Mouse (Mus musculus) adrenal gland, postnatal 36 days (tissue): ENCODE data around the gene Hspa1a. TPM values are rescaled to one million over a fixed set of nuclear protein-coding genes. Genes with fewer than 3 reads are reported as not detected.
"Not testable (repeated sequence)": the region's sequence is repeated elsewhere in the genome, so short reads cannot be mapped to it uniquely, and the experiment has no call there.

ENCODE experiments used
- DNase-seq, 2 experiments: peaks; one replicate each; pipeline ENCODE4 v3.0.0; 2021; ENCODE audit warnings: mixed read lengths in 1 of 2
- long read RNA-seq, 2 experiments: library from polyadenylated mRNA; stranded (forward); transcript quantifications; one replicate each; pipeline ENCODE4 v2.0.0; 2021; ENCODE audit warnings: borderline sequencing depth in 2 of 2
- total RNA-seq, 2 experiments: library from RNA; stranded (reverse); gene quantifications; 2 replicates each; pipeline ENCODE4 v1.2.3; 2021

The Hspa1a gene
- total RNA-seq, result 10 to 100 TPM; 36.0 to 86.1 TPM
- long read RNA-seq, experiment 1, transcript Hspa1a-201 (1 exons, 2,967 nt), result major isoform, 46 of 46 reads
- long read RNA-seq, experiment 1, partial matches to known transcripts, result 0 of 46 reads
- long read RNA-seq, experiment 1, other reads (novel, unspliced or antisense), result 0 of 46 reads
- long read RNA-seq, experiment 2, transcript Hspa1a-201 (1 exons, 2,967 nt), result major isoform, 12 of 12 reads
- long read RNA-seq, experiment 2, partial matches to known transcripts, result 0 of 12 reads
- long read RNA-seq, experiment 2, other reads (novel, unspliced or antisense), result 0 of 12 reads

DNA sequence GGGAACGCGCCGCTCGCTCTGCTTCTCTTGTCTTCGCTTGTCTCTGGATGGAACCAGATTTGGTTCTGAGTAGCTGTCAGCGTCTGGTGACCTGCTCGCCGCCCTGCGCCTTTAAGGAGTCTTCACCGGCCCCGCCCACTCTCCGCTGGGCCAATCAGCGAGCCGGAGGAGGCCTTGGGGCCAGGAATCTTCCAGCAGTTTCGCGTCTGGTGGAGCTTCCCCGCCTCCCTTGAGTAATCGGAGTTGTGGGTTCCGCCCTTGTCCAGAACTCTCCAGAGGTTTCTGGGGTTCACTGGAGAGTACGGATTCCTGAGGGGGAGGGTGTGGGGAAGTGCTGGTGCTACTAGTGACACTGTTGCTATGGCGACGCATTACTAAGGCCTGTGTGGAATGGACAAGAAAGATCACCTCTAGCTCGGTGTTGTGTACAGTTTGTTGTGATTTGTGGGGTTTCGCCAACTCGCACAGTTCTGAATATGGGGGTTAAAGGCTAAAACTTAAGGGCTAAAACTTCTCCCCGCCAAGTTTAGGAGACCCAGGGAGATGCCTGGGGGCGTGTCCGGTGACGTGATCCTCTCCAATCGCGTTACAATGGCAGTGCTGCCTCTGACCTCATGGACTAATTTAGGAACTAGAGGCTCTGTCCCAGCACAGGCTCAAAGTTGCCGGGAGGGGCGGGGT, at the start of gene Hspa1a, which contains the start of gene Hspa1l:
TSS of gene Hspa1a (minus strand) at position 88 of the 681 bp plus-strand sequence.
TSS of gene Hspa1l (plus strand) at position 635 of the 681 bp plus-strand sequence.
- peak; percentile 83 to 86 for DNase-seq

DNA sequence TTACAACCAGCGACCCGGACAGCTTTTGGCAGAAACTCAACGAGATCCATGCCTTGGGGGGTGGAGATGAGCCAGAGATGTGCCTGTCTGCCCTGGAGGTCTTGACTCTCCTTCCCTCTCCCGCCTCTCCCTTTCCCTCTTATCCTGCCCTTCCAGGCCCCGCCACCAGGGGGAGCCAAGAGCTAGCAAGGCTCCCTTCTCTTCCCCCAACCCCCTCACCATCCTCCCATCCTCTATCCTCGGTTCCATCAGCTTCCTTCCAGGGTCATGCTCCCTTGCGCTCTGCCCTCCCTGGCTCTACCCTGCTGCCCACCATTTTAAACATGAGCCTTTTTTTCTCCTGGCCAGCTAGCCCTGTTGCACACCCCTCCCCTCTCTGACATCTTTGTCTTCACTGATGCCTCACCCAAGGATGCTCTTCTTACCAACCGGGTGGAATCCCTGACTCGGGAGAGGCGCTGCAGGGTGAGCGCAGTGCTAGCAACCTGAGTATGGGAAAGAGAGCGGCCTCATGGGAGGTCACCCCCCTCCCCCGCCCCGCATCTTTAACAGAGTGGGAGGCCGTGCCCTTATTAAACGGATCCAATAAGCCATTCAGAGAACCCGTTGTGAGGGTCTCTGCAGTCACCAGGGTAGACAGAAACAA, 49.3 kb upstream of the Hspa1a start:
- DNase-seq, result peak; percentile 88 to 93

DNA sequence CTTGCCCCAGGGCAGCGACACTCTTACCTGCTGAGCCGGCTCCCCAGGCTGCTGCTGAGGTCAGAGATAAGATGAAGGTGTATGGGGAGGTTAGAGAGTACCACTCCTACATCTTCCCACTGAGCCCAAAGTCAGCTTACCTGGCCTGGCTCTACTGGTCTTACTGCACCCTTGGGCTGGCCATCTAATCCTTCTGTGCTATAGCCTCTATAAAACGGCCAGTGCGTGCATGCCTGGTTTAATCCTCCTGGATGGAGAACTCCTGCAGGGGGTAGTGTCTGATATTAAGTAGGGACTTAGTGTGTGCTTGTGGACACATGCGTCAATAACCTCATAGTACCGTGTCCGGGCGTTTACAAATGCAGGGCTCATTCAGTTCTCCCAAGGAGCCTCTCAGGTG, 48.6 kb upstream of the Hspa1a start:
- no peak for DNase-seq

DNA sequence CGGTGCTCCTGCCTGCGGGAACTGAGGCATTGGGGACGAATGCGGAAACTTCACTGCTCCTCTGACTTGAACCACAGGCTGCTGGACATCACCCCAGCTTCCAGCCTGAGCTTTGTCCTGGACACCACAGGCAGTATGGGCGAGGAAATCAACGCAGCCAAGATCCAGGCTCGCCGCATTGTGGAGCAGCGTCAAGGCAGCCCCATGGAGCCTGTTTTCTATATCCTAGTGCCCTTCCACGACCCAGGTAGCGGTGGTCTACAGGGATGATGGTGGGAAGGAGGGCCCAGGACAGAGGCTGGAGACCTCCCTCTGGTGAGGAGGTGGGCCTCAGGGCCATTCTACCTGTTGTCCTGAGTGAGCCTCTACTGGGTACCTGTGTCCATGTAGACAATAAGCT, 47.9 kb upstream of the Hspa1a start:
- no peak for DNase-seq

DNA sequence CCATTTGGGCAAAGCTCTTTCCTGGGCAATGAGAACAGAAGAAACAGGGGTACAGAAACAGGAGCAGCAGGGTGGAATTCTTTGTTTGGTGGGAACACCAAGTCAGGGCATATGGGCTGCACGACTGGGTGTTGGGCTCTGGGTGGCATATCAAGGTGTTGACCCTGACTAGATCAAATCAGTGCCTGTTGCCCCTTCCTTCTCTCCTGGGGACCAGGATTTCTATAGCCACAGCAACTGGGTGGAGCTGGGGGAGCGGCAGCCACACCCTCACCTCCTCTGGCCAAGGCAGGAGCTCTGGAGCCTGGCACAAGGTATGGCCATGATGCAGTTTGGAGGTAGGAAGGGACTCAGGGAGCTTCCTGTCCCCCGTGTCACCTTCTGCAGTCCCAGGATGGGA, 46.2 kb upstream of the Hspa1a start:
- DNase-seq, result no peak

DNA sequence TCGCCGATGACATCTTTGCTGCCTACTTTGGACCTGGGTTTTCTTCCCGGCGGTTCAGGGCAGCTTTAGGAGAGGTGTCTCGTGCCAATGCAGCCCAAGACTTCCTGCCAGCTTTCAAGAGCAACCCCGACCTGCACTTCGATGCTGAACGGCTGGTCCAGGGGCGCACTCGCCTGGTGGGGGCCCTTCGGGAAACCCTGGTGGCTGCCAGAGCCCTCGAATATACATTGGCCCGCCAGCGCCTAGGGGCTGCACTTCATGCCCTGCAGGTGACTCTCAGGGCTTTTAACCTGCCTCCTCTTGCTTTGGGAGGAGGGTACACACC, 45.7 kb upstream of the Hspa1a start:
- no peak for DNase-seq

DNA sequence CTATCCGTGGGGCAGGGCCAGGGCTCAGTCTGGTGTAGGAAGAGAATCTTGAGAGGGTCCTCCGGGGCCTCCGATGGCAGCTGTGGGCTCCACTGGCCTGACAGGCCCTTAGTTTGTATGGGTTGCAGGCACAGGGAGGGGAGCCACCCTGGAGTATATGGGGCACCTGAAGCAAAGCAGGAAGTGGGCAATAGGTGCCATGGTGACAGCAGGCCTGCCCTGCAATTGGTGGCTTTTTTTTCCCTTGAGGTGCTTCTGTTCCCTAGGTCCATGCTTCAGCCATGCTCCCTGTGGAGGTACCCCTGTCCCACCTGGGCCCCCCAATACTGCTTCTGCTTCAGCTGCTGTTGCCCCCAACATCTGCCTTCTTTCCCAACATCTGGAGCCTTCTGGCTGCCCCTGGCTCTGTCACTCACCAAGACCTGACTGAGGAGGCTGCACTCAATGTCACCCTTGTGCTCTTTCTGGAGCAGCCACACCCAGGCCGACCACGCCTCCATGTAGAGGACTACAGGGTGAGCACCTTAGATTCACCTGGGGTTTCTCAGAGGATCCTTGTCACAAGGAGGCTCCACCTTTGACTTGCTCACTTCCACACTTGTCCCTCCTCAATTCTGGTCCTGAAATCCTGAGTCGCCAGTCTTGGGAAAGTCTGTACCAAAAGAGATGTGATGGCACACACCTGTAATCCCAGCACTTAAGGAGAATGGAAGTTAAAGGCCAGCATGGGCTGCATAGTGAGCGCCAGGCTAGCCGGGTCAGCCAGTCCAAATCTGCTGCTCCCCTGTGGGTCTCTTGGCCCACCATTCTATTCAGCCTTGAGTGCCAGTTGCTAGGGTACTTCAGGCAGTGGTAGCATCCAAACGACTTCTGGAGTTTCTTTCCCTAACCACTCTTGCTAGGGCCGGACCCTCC, 45.1 kb upstream of the Hspa1a start:
- no peak for DNase-seq

DNA sequence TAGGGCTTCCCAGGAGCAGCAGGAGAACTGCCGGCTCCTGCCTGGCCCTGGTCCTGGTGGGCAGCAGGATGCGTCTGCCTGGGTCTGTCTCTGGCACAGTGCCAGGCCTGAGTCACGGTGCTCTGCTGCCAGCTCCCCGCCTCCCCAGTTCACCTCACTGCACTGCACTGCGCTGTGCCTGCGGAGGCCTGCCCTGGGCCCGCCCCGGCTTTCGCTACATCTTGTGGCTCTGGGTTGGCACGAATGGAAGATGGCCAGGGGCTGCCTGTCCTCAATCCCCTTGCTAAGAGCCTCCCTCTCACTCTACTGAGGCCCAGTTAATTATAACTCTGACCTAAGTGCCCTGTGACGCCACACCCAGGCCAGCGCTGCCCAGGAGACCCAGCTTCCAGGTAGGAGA, 44.4 kb upstream of the Hspa1a start, which contains the start of gene Vwa7:
TSS of gene Vwa7 (plus strand) at position 204 of the 400 bp plus-strand sequence.
- peak; percentile 67 to 77 for DNase-seq

DNA sequence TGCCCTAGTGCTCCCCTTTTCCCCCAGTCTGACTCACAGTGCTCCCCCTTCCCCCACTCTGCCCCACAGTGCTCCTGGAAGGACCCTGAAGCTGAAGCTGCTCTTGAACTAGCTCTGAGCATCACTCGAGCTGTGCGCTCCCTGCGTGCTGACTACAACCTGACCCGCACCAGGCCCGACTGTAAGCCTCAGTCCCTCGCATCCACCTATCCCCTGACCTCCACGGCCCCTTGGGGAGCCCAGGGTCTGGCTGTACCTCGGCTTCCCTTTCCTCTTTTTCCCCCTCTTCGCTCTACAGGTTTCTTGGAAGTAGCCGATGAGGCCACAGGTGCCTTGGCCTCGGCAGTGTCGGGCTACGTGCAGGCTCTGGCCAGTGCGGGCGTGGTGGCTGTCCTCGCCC, 43.3 kb upstream of the Hspa1a start:
- DNase-seq, result no peak

DNA sequence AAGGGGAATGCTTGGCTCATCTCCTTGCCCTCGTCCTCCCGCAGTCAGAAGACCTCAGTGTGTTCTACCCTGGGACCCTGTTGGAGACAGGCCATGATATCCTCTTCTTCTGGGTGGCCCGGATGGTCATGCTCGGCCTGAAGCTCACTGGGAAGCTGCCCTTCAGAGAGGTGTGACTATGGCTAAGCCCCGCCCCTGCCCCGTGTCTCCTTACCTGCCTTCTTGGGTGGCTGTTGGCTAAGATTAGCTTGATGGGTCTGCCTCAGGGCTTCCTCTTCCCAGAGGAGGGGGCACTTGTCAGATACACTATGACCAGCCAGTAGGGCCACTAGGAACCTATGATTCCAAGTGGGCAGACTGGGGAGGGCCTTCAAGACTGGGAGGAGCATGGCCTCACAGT, 41.3 kb upstream of the Hspa1a start:
- no peak for DNase-seq

DNA sequence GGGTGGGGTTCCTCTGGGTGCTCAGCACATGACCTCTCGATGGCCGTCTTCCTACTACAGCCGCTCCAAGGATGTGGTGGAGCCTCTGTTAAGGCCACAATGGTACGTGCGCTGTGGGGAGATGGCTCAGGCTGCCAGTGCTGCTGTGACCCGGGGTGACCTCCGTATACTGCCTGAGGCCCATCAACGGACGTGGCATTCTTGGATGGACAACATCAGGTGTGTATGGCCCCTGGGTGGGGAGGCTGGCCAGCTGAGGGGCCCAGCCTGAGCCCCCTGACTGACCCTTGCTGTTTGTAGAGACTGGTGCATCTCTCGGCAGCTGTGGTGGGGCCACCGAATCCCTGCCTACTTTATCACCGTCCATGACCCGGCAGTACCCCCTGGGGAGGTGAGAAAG, 40.5 kb upstream of the Hspa1a start:
- no peak for DNase-seq

DNA sequence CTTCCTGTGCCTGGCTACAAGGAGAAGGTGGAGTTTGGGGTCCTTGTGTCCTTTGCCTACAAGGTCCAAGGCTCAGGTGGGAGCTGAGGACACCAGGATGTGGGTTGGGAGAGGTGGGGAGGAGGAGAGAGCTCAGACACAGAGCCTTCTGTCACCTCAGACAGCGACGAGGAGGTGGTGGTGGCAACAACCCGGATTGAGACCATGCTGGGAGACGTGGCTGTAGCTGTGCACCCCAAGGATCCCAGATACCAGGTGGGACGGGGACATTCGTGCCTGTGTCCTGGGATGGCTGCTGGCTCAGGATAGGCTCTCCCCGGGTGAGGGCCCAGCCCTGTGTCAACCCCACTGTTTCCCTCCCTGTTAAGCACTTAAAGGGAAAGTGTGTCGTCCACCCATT, 39.5 kb upstream of the Hspa1a start:
- no peak for DNase-seq

DNA sequence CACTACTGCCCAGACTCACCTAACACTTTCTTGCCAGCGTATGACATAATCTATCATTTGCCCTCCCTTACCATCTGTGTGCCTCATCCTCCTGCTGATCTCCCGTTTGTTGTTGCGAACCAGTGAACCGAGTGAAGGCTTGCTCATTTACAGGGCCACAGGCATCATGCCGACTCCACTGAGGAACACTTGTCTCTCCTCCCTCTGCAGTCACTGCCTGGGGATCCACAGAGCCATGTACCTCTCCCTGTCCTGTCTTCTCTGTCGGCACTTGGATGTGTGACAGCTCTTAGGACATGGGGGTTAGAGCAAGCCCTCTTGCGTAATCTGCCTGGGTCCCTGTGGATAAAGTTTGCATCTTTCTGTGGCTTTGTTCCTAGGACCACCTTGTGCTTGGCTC, 37.6 kb upstream of the Hspa1a start:
- DNase-seq, result no peak

DNA sequence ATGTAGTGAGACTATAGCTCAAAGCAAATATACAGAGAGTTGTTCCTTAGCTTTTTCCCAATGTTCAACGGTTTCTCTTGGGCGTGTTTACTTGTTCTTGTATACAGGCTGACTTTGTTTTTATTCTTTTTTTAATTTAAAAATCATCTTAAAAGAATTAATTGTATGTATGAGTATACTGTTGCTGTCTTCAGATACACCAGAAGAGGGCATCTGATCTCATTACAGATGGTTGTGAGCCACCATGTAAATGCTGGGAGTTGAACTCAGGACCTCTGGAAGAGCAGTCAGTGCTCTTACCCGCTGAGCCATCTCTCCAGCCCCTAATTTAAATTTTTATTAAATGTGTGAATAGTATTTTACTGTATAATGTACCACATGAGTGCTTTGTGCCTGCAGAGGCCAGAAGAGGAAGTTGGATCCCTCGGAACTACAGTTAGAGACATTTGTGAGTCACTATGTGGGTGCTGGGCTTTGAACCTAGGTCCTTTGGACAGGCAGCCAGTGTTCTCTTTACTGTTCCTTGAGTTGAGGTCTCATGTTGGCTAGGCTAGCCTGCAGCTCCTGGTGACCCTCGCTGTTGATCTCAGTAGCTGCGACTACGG, 35.5 kb upstream of the Hspa1a start:
- DNase-seq, result no peak

DNA sequence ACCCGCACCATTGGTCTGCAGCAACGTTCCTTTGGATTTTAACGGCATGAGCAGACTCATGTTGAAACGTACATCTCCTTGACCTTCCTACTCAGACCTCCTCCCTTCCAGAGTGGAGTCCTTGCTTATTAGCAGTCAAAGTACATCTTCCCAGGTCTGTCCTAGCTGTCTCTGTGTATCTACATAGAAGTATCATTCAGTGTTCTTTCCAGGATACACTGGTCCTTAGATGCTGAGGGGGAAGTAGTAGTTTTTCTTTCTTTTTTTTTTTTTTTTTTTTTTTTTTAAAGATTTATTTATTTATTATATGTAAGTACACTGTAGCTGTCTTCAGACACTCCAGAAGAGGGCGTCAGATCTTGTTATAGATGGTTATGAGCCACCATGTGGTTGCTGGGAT, 33.9 kb upstream of the Hspa1a start:
- not testable (repeated sequence) for DNase-seq

DNA sequence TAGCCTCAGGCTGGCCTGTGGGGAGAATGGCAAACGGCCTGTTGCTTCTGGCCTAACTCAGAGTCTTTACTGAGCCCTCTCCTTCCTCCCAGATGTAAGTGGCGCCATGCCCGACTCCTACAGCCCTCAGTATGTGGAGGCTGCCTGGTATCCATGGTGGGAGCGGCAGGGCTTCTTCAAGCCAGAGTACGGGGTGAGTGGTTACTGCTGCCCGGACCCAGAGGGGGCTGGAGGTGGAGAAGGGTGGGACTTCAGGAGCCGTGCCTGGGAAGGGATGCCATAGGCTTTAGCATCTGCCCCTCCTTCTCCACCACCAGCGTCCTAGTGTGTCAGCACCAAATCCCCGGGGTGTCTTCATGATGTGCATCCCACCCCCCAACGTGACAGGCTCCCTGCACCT, 33.2 kb upstream of the Hspa1a start:
- DNase-seq, result no peak

DNA sequence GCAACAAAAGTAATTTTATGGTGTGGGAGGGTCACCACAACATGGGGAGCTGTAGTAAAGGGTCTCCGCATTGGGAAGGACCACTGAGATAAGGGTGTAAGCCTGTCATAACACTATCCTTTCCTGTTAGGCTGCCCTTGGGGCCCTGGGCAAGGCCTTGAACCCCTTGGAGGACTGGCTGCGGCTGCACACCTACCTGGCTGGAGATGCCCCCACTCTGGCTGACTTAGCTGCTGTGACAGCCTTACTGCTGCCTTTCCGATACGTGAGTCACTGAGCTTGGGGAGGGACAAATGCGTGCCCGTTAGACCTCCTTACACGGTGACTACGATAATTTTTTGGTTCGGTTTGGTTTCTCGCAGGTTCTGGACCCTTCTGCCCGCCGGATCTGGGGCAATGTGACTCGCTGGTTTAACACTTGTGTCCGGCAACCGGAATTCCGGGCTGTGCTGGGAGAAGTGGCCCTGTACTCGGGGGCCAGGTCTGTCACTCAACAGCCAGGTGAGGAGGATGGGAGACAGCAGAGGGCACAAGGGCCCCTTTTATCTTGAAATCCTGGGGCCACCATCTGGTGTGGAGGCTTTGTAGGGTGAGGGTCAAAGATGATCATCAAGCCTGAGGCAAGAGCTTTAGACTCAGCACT, 32.2 kb upstream of the Hspa1a start:
- no peak for DNase-seq

DNA sequence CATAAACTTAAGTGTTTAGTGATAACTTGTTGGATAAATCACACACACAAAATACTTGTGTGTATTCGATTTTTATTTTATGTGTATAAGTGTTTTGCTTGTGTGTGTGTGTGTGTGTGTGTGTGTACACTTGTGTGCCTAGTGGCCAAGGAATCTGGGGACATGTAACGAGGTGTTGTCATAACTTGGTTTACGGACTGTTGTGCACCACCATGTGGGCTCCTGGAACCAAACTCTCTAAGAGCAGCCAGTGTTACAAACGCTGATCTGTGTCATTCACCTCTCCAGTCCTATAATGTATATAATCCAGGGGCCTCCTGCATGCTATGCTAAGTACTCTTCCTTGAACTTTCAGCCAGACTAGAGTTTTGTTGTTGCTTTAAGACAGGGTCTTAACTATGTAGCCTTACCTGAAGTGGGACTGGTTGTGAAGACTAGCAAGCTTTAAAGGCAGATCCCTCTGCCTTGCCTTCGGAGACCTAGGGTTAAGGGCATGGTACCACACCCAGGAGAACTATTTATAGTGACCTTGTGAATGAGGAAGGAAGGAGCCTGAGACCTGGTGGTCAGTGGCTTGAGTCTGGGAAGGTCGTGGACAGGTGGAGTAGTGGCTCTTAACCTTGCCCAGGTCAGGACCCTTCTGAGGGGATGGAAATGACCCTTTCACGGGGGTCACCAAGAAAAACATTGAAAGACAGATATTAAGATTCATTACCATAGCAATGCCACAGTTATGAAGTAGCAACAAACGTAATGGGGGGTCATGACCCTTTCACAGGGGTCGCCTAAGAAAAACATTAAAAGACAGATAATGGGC, 31.3 kb upstream of the Hspa1a start:
- no peak for DNase-seq

DNA sequence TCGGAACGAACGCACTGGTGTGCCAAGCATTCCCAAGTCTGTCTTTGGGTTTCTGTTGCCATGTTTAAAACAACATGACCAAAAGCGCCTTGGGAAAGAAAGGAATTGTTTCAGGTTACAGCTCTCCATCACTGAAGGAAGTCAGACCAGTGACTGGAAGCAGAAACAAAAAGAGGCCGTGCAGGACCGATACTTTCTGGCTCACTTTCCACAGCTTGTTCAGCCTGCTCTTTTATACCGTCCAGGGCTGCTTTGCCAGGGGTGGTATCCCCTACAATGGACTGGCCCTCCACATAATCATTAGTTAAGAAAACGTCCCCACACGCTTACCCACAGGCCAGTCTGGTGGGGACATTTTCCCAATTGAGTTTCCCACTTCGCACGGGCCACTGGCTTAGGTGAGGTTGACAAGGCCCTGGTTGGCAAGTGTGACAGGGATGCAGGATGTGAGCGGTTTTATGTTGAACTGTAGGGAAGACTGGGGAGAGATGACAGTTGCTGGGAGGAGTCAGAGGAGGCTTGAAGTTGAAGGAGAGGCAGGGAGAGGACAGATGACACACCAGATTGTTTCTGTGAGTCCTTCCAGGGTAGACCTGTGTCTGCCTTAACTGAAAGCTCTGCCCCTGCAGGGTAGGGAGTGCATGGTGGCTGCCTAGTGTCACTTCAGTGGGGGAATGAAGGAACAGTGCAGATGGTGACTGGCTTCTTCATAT, 30.4 kb upstream of the Hspa1a start:
- no peak for DNase-seq
